Mouse (Mus musculus) forebrain, embryonic 13.5 days (tissue): ENCODE results near the gene Olig3. TPM values are rescaled to one million over a fixed set of nuclear protein-coding genes. Genes with fewer than 3 reads are reported as not detected.
"Not testable (repeated sequence)": the region's sequence is repeated elsewhere in the genome, so short reads cannot be mapped to it uniquely, and the experiment has no call there.

Source experiments
- ATAC-seq: fragments of 200-750 bp; cut with Nextera tagmentation; 2 replicates; pipeline ENCODE4 v1.8.0; 2017
- H3K27ac ChIP-seq: fragments of 300-500 bp; sonication (generic); 2 replicates; pipeline ENCODE4 v1.5.1; 2015; ENCODE audit warnings: inconsistent platforms, mild to moderate bottlenecking, moderate library complexity
- H3K27me3 ChIP-seq: fragments of 300-500 bp; sonication (generic); 2 replicates; pipeline ENCODE4 v1.6.1; 2015; ENCODE audit warnings: mild to moderate bottlenecking, inconsistent platforms
- H3K36me3 ChIP-seq: fragments of 300-500 bp; sonication (generic); 2 replicates; pipeline ENCODE4 v1.6.1; 2015; ENCODE audit warnings: mild to moderate bottlenecking, inconsistent platforms; ENCODE audit not compliant: poor library complexity, severe bottlenecking
- H3K4me1 ChIP-seq: fragments of 300-500 bp; sonication (generic); 2 replicates; pipeline ENCODE4 v1.6.1; 2015; ENCODE audit warnings: inconsistent platforms
- H3K4me2 ChIP-seq: fragments of 300-500 bp; sonication (generic); 2 replicates; pipeline ENCODE4 v1.6.1; 2015; ENCODE audit warnings: inconsistent platforms, mild to moderate bottlenecking, moderate library complexity
- H3K4me3 ChIP-seq: fragments of 300-500 bp; sonication (generic); 2 replicates; pipeline ENCODE4 v1.5.1; 2015; ENCODE audit warnings: mild to moderate bottlenecking, inconsistent platforms
- H3K9ac ChIP-seq: fragments of 300-500 bp; sonication (generic); 2 replicates; pipeline ENCODE4 v1.6.1; 2015; ENCODE audit warnings: mild to moderate bottlenecking, inconsistent platforms
- H3K9me3 ChIP-seq: fragments of 300-500 bp; sonication (generic); replicated peaks from 2 replicates; pipeline ENCODE4 v1.6.1; 2016; ENCODE audit warnings: inconsistent platforms
- WGBS: fragments of 180-500 bp; shearing (Covaris S2); methylation state at CpG from one replicate; pipeline ENCODE4 v1.1.7; 2015; 5-methylcytosine and 5-hydroxymethylcytosine counted together
- polyA plus RNA-seq: library from polyadenylated mRNA; unstranded; fragments of >200 nt; fragmentation: Nextera tagmentation; extraction: Ambion mirVana; gene quantifications from 2 replicates; pipeline ENCODE4 v1.2.1, GENCODE M21; 2015

Olig3 gene
- polyA plus RNA-seq, 1 experiment from 2014 or later = 16.8 TPM

GRCm38 (mm10) chr10:19362861-19363260 is 6.5 kb downstream of the Olig3 start:
- H3K4me3 ChIP-seq = peak overlapping the region; percentile 17
- 0 out of 2 replicates have a peak overlapping the region, but pooled peaks have one; percentile 10 for H3K9ac ChIP-seq
- no peaks in the 10 kb centered on the region for H3K36me3 ChIP-seq
- no peak overlapping the region for H3K27ac ChIP-seq
- no peaks in the 10 kb centered on the region for H3K9me3 ChIP-seq
- H3K4me2 ChIP-seq = peak overlapping the region; percentile 44
- peaks cover 10% of the 10 kb centered on the region; the same call in 1 of the 2 replicates for H3K4me1 ChIP-seq
- no peak for ATAC-seq
- H3K27me3 ChIP-seq = peaks cover 91% of the 10 kb centered on the region
- 2% methylated on average over 17 of the region's 17 CpGs for WGBS

- Histone ChIP-seq H3K9me3 (no peaks in the 10 kb centered on the region), H3K27ac (no peak overlapping the region), H3K27me3 (peaks cover 86% of the 10 kb centered on the region), H3K4me3 (no peak overlapping the region), H3K9ac (no peak overlapping the region), H3K4me2 (no peak overlapping the region), H3K36me3 (no peaks in the 10 kb centered on the region), H3K4me1 (peaks cover 10% of the 10 kb centered on the region; the same call in 1 of the 2 replicates)
- 2% methylated on average over 5 of the region's 5 CpGs for WGBS
- ATAC-seq = no peak
Observed at GRCm38 (mm10) chr10:19363365-19363764, 7.0 kb downstream of the Olig3 start.

GRCm38 (mm10) chr10:19369143-19369542 is 12.8 kb downstream of the Olig3 start:
- WGBS = 90% methylated on average over 9 of the region's 9 CpGs
- no peaks in the 10 kb centered on the region for H3K9me3 ChIP-seq
- no peak overlapping the region for H3K4me3 ChIP-seq
- H3K9ac ChIP-seq = no peak overlapping the region
- H3K27me3 ChIP-seq = peaks cover 33% of the 10 kb centered on the region
- no peak for ATAC-seq
- H3K27ac ChIP-seq = no peak overlapping the region
- H3K4me1 ChIP-seq = peaks cover 28% of the 10 kb centered on the region
- H3K36me3 ChIP-seq = no peaks in the 10 kb centered on the region
- H3K4me2 ChIP-seq = no peak overlapping the region

- Histone ChIP-seq H3K27ac (no peak overlapping the region), H3K9me3 (no peaks in the 10 kb centered on the region), H3K27me3 (peaks cover 26% of the 10 kb centered on the region), H3K4me1 (peaks cover 33% of the 10 kb centered on the region), H3K9ac (no peak overlapping the region), H3K4me3 (no peak overlapping the region), H3K36me3 (no peaks in the 10 kb centered on the region), H3K4me2 (no peak overlapping the region)
- no peak for ATAC-seq
- WGBS = 69% methylated on average over 3 of the region's 3 CpGs
Observed at GRCm38 (mm10) chr10:19370146-19370545, 13.8 kb downstream of the Olig3 start.

GRCm38 (mm10) chr10:19372263-19372662 is 15.9 kb downstream of the Olig3 start:
- 14% methylated on average over 5 of the region's 5 CpGs for WGBS
- H3K4me1 ChIP-seq = peaks cover 33% of the 10 kb centered on the region
- ATAC-seq = peak; percentile 36; the same call in 1 of the 2 replicates
- no peak overlapping the region for H3K4me3 ChIP-seq
- H3K9ac ChIP-seq = no peak overlapping the region
- no peaks in the 10 kb centered on the region for H3K9me3 ChIP-seq
- no peak overlapping the region for H3K4me2 ChIP-seq
- H3K27me3 ChIP-seq = peaks cover 8% of the 10 kb centered on the region; the same call in 1 of the 2 replicates
- no peak overlapping the region for H3K27ac ChIP-seq
- no peaks in the 10 kb centered on the region for H3K36me3 ChIP-seq

GRCm38 (mm10) chr10:19373797-19374196 is 17.5 kb downstream of the Olig3 start:
- Histone ChIP-seq H3K4me1 (peaks cover 33% of the 10 kb centered on the region), H3K27me3 (0 out of 2 replicates have a peak, but pooled peaks cover 4% of the 10 kb centered on the region), H3K4me2 (no peak overlapping the region), H3K4me3 (no peak overlapping the region), H3K9me3 (peaks cover under 1% of the 10 kb centered on the region; the same call in 1 of the 2 replicates), H3K27ac (peak overlapping the region; percentile 26; the same call in 1 of the 2 replicates), H3K9ac (no peak overlapping the region), H3K36me3 (no peaks in the 10 kb centered on the region)
- 43% methylated on average over 7 of the region's 7 CpGs for WGBS
- peak; percentile 90 for ATAC-seq

GRCm38 (mm10) chr10:19374311-19374710 is 18.0 kb downstream of the Olig3 start:
- Histone ChIP-seq H3K4me3 (no peak overlapping the region), H3K4me1 (peaks cover 33% of the 10 kb centered on the region), H3K9ac (no peak overlapping the region), H3K9me3 (peaks cover 6% of the 10 kb centered on the region; the same call in 1 of the 2 replicates), H3K36me3 (no peaks in the 10 kb centered on the region), H3K27me3 (0 out of 2 replicates have a peak, but pooled peaks cover 4% of the 10 kb centered on the region), H3K4me2 (no peak overlapping the region), H3K27ac (peak overlapping the region; percentile 26)
- 66% methylated on average over 3 of the region's 3 CpGs for WGBS
- ATAC-seq = no peak

GRCm38 (mm10) chr10:19375838-19376237 is 19.5 kb downstream of the Olig3 start:
- 87% methylated on average over 2 of the region's 2 CpGs for WGBS
- ATAC-seq = no peak
- H3K4me2 ChIP-seq = no peak overlapping the region
- no peak overlapping the region for H3K27ac ChIP-seq
- no peak overlapping the region for H3K4me3 ChIP-seq
- no peak overlapping the region for H3K9ac ChIP-seq
- peaks cover 33% of the 10 kb centered on the region for H3K4me1 ChIP-seq
- H3K36me3 ChIP-seq = no peaks in the 10 kb centered on the region
- 0 out of 2 replicates have a peak, but pooled peaks cover 4% of the 10 kb centered on the region for H3K27me3 ChIP-seq
- peaks cover 8% of the 10 kb centered on the region; the same call in 1 of the 2 replicates for H3K9me3 ChIP-seq

- not testable (repeated sequence) for H3K4me2 ChIP-seq, H3K36me3 ChIP-seq, H3K27me3 ChIP-seq, H3K4me1 ChIP-seq, H3K4me3 ChIP-seq, ATAC-seq, H3K9me3 ChIP-seq, H3K27ac ChIP-seq, H3K9ac ChIP-seq
- 91% methylated on average over 1 of the region's 1 CpGs for WGBS
Observed at GRCm38 (mm10) chr10:19380971-19381370, 24.6 kb downstream of the Olig3 start.

- H3K4me2 ChIP-seq = no peak overlapping the region
- no peak for ATAC-seq
- 87% methylated on average over 3 of the region's 3 CpGs for WGBS
Observed at GRCm38 (mm10) chr10:19384176-19384575, 27.8 kb downstream of the Olig3 start.

GRCm38 (mm10) chr10:19391819-19392218 is 35.5 kb downstream of the Olig3 start:
- Histone ChIP-seq H3K4me3 (no peak overlapping the region), H3K27ac (no peak overlapping the region), H3K9ac (no peak overlapping the region), H3K4me2 (no peak overlapping the region), H3K4me1 (peaks cover 14% of the 10 kb centered on the region), H3K9me3 (0 out of 2 replicates have a peak, but pooled peaks cover 2% of the 10 kb centered on the region), H3K27me3 (0 out of 2 replicates have a peak, but pooled peaks cover 2% of the 10 kb centered on the region), H3K36me3 (no peaks in the 10 kb centered on the region)
- 63% methylated on average over 4 of the region's 4 CpGs for WGBS
- no peak for ATAC-seq

More at GRCm38 (mm10) chr10:19384176-19384575, 27.8 kb downstream of the Olig3 start:
- Histone ChIP-seq H3K9me3 (peaks cover 5% of the 10 kb centered on the region; the same call in 1 of the 2 replicates), H3K27ac (no peak overlapping the region), H3K4me3 (no peak overlapping the region), H3K9ac (no peak overlapping the region), H3K36me3 (no peaks in the 10 kb centered on the region), H3K4me1 (no peaks in the 10 kb centered on the region), H3K27me3 (no peaks in the 10 kb centered on the region)

GRCm38 (mm10) chr10:19396485-19397137 is 40.3 kb downstream of the Olig3 start:
- peak overlapping the region; percentile 12; the same call in 1 of the 2 replicates for H3K4me3 ChIP-seq
- ATAC-seq = peak; percentile 98
- peak overlapping the region; percentile 44 for H3K4me2 ChIP-seq
- H3K9me3 ChIP-seq = no peaks in the 10 kb centered on the region
- H3K27ac ChIP-seq = peak overlapping the region; percentile 60
- WGBS = 6% methylated on average over 9 of the region's 9 CpGs
- 0 out of 2 replicates have a peak, but pooled peaks cover 2% of the 10 kb centered on the region for H3K27me3 ChIP-seq
- H3K36me3 ChIP-seq = no peaks in the 10 kb centered on the region
- peaks cover 31% of the 10 kb centered on the region for H3K4me1 ChIP-seq
- no peak overlapping the region for H3K9ac ChIP-seq
